Mouse (Mus musculus) embryo, embryonic 10.5 days (tissue): Measurements from ENCODE around the gene Ifit1bl1.

Source experiments
- DNase-seq: peaks from one replicate; pipeline ENCODE4 v3.0.0-alpha.2; 2015; ENCODE audit warnings: low spot score

Ifit1bl1 gene

GRCm38 (mm10) chr19:34546211-34546610, 55.5 kb downstream of the Ifit1bl1 start:
- DNase-seq, result no peak
